Mouse (Mus musculus) limb, embryonic 14.5 days (tissue): ENCODE results near the gene Smg6. TPM values are rescaled to one million over a fixed set of nuclear protein-coding genes. Genes with fewer than 3 reads are reported as not detected.
A peak's percentile ranks its signal among the peaks of the same experiment; 100 is the strongest.

Experiments
- ATAC-seq: fragments of 200-750 bp; cut with Nextera tagmentation; 2 replicates; pipeline ENCODE4 v1.8.0; 2017; ENCODE audit warnings: low read depth, moderate number of reproducible peaks, moderate TSS enrichment; ENCODE audit not compliant: low FRiP score
- DNase-seq: peaks from one replicate; pipeline ENCODE4 v3.0.0-alpha.2; 2015; ENCODE audit warnings: low spot score
- H3K27ac ChIP-seq: fragments of 300-500 bp; sonication (generic); replicated peaks from 2 replicates; pipeline ENCODE4 v1.5.1; 2014; ENCODE audit warnings: low read depth, mild to moderate bottlenecking, low read length, moderate library complexity, mixed read lengths
- H3K27me3 ChIP-seq: fragments of 300-500 bp; sonication (generic); 2 replicates; pipeline ENCODE4 v1.6.1; 2014; ENCODE audit warnings: low read length, mixed read lengths; ENCODE audit not compliant: control insufficient read depth, insufficient read depth
- H3K36me3 ChIP-seq: fragments of 300-500 bp; sonication (generic); 2 replicates; pipeline ENCODE4 v1.6.1; 2014; ENCODE audit warnings: mild to moderate bottlenecking, low read length, moderate library complexity, mixed read lengths; ENCODE audit not compliant: control insufficient read depth, insufficient read depth
- H3K4me1 ChIP-seq: fragments of 300-500 bp; sonication (generic); 2 replicates; pipeline ENCODE4 v1.6.1; 2014; ENCODE audit warnings: antibody characterized with exemption, low read length, mixed read lengths; ENCODE audit not compliant: control insufficient read depth, insufficient read depth
- H3K4me2 ChIP-seq: fragments of 300-500 bp; sonication (generic); replicated peaks from 2 replicates; pipeline ENCODE4 v1.6.1; 2014; ENCODE audit warnings: low read depth, mild to moderate bottlenecking, low read length, moderate library complexity; ENCODE audit not compliant: severe bottlenecking
- H3K4me3 ChIP-seq: fragments of 300-500 bp; sonication (generic); replicated peaks from 2 replicates; pipeline ENCODE4 v1.5.1; 2014; ENCODE audit warnings: low read length
- H3K9ac ChIP-seq: fragments of 300-500 bp; sonication (generic); 2 replicates; pipeline ENCODE4 v1.6.1; 2014; ENCODE audit warnings: mild to moderate bottlenecking, low read depth, low read length, moderate library complexity; ENCODE audit not compliant: severe bottlenecking
- H3K9me3 ChIP-seq: fragments of 300-500 bp; sonication (generic); 2 replicates; pipeline ENCODE4 v1.6.1; 2016; ENCODE audit warnings: low read length; ENCODE audit not compliant: control insufficient read depth
- POLR2A ChIP-seq: fragments of 200-500 bp; IDR thresholded peaks from 2 replicates; pipeline ENCODE4 v1.8.0; 2012; ENCODE audit warnings: inconsistent platforms, mild to moderate bottlenecking, moderate library complexity, borderline replicate concordance; ENCODE audit not compliant: insufficient read depth, insufficient read length; ENCODE audit errors: extremely low read depth
- WGBS: fragments of 180-500 bp; shearing (Covaris S2); extraction: QIAGEN DNeasy Blood & Tissue Kit; methylation state at CpG from one replicate; pipeline ENCODE4 v1.1.7; 2014; 5-methylcytosine and 5-hydroxymethylcytosine counted together
- polyA plus RNA-seq, 2 experiments: library from polyadenylated mRNA; depleted of rRNA in 1 of 2; stranded (reverse) in 1 of 2; unstranded in 1 of 2; fragments of >200 nt; fragmentation: Nextera tagmentation in 1 of 2; extraction: Ambion mirVana in 1 of 2; gene quantifications; 2 replicates each; pipeline versions ENCODE4 v1.2.1 to v1.2.3; 2012 to 2014

The Smg6 gene
- polyA plus RNA-seq, 2 experiments = 16.0 to 36.5 TPM

GRCm38 (mm10) chr11:75139122-75139963, 213.7 kb downstream of the Smg6 start:
- Histone ChIP-seq H3K36me3 (peaks cover 13% of the 10 kb centered on the region), H3K27ac (peak overlapping the region; percentile 78), H3K4me2 (no peak overlapping the region), H3K4me3 (no peak overlapping the region), H3K9ac (no peak overlapping the region), H3K4me1 (peaks cover 80% of the 10 kb centered on the region), H3K9me3 (no peaks in the 10 kb centered on the region), H3K27me3 (no peaks in the 10 kb centered on the region)
- 13% methylated on average over 11 of the region's 11 CpGs for WGBS
- ATAC-seq (peak; percentile 75), DNase-seq (peak; percentile 74)
- TF ChIP-seq POLR2A = no peak

- Histone ChIP-seq H3K27ac (peak overlapping the region; percentile 78), H3K9me3 (no peaks in the 10 kb centered on the region), H3K27me3 (no peaks in the 10 kb centered on the region), H3K9ac (no peak overlapping the region), H3K36me3 (peaks cover 16% of the 10 kb centered on the region), H3K4me3 (no peak overlapping the region), H3K4me2 (no peak overlapping the region), H3K4me1 (peaks cover 73% of the 10 kb centered on the region)
- TF ChIP-seq POLR2A = no peak
- WGBS = 55% methylated on average over 5 of the region's 5 CpGs
- ATAC-seq (no peak), DNase-seq (no peak)
Observed at GRCm38 (mm10) chr11:75140431-75140830, 214.8 kb downstream of the Smg6 start.

- Histone ChIP-seq H3K27me3 (no peaks in the 10 kb centered on the region), H3K9ac (no peak overlapping the region), H3K9me3 (no peaks in the 10 kb centered on the region), H3K27ac (peak overlapping the region; percentile 78), H3K4me2 (no peak overlapping the region), H3K4me1 (peaks cover 76% of the 10 kb centered on the region), H3K4me3 (no peak overlapping the region), H3K36me3 (peaks cover 15% of the 10 kb centered on the region)
- no peak for ATAC-seq
- DNase-seq = no peak
- no peak for TF ChIP-seq POLR2A
- 49% methylated on average over 3 of the region's 3 CpGs for WGBS
Observed at GRCm38 (mm10) chr11:75141038-75141437, 215.4 kb downstream of the Smg6 start.

- ATAC-seq (no peak), DNase-seq (peak; percentile 69)
- no peak overlapping the region for H3K4me3 ChIP-seq
- peaks cover 14% of the 10 kb centered on the region for H3K36me3 ChIP-seq
- no peak for TF ChIP-seq POLR2A
- H3K27me3 ChIP-seq = no peaks in the 10 kb centered on the region
- H3K27ac ChIP-seq = peak overlapping the region; percentile 78; the same call in 1 of the 2 replicates
- WGBS = 10% methylated on average over 1 of the region's 1 CpGs
- no peak overlapping the region for H3K4me2 ChIP-seq
- H3K9me3 ChIP-seq = no peaks in the 10 kb centered on the region
- H3K4me1 ChIP-seq = peaks cover 75% of the 10 kb centered on the region
- no peak overlapping the region for H3K9ac ChIP-seq
Observed at GRCm38 (mm10) chr11:75141913-75142312, 216.3 kb downstream of the Smg6 start.

- Histone ChIP-seq H3K27me3 (no peaks in the 10 kb centered on the region), H3K9ac (no peak overlapping the region), H3K4me1 (peaks cover 75% of the 10 kb centered on the region), H3K4me2 (no peak overlapping the region), H3K4me3 (no peak overlapping the region), H3K27ac (peak overlapping the region; percentile 35; the same call in 1 of the 2 replicates), H3K36me3 (peaks cover 14% of the 10 kb centered on the region), H3K9me3 (no peaks in the 10 kb centered on the region)
- no peak for TF ChIP-seq POLR2A
- no peak for DNase-seq
- ATAC-seq = no peak
- WGBS = 69% methylated on average over 4 of the region's 4 CpGs
Observed at GRCm38 (mm10) chr11:75142749-75143148, 217.1 kb downstream of the Smg6 start.

GRCm38 (mm10) chr11:75145841-75146240, 220.2 kb downstream of the Smg6 start:
- ATAC-seq = no peak
- H3K36me3 ChIP-seq = peaks cover 23% of the 10 kb centered on the region
- H3K27me3 ChIP-seq = no peaks in the 10 kb centered on the region
- no peak overlapping the region for H3K4me2 ChIP-seq
- no peak for TF ChIP-seq POLR2A
- H3K27ac ChIP-seq = no peak overlapping the region
- H3K4me1 ChIP-seq = peaks cover 60% of the 10 kb centered on the region
- 77% methylated on average over 2 of the region's 2 CpGs for WGBS
- H3K9me3 ChIP-seq = no peaks in the 10 kb centered on the region
- H3K4me3 ChIP-seq = no peak overlapping the region
- no peak for DNase-seq
- no peak overlapping the region for H3K9ac ChIP-seq
